Mouse (Mus musculus) ES-E14 (cell line): Measurements from ENCODE around the gene Elmo1. TPM values are rescaled to one million over a fixed set of nuclear protein-coding genes. Genes with fewer than 3 reads are reported as not detected.

ENCODE experiments used
- DNase-seq: peaks from one replicate; pipeline ENCODE4 v3.0.0-alpha.2; 2013; ENCODE audit warnings: low read depth, low spot score
- H3K27ac ChIP-seq: 2 replicates; pipeline ENCODE4 v1.5.1; 2012; ENCODE audit warnings: low read depth, mild to moderate bottlenecking, low read length, moderate library complexity, mixed read lengths; ENCODE audit not compliant: poor library complexity, insufficient read depth, severe bottlenecking
- H3K36me3 ChIP-seq: 2 replicates; pipeline ENCODE4 v1.6.1; 2012; ENCODE audit warnings: mild to moderate bottlenecking, low read length, moderate library complexity, mixed read lengths; ENCODE audit not compliant: control insufficient read depth, poor library complexity, insufficient read depth, severe bottlenecking
- H3K4me1 ChIP-seq, 2 experiments: fragments of 150-350 bp in 1 of 2; sonication (generic) in 1 of 2; 2 replicates each; pipeline ENCODE4 v1.6.1; 2012; ENCODE audit warnings: low read length in 2 of 2, mild to moderate bottlenecking in 1 of 2, mixed read lengths in 1 of 2; ENCODE audit not compliant: control insufficient read depth in 2 of 2, insufficient read depth in 2 of 2, poor library complexity in 1 of 2
- H3K4me3 ChIP-seq, 2 experiments: fragments of 150-350 bp in 1 of 2; sonication (generic) in 1 of 2; 2 replicates each; pipeline ENCODE4 v1.5.1; 2012; ENCODE audit warnings: low read length in 2 of 2, low read depth in 1 of 2, mild to moderate bottlenecking in 1 of 2, mixed read lengths in 1 of 2; ENCODE audit not compliant: insufficient read depth in 1 of 2, poor library complexity in 1 of 2, severe bottlenecking in 1 of 2
- H3K9ac ChIP-seq: 2 replicates; pipeline ENCODE4 v1.6.1; 2012; ENCODE audit warnings: low read depth, mild to moderate bottlenecking, low read length, mixed read lengths; ENCODE audit not compliant: poor library complexity, insufficient read depth, severe bottlenecking
- H3K9me3 ChIP-seq: fragments of 150-350 bp; sonication (generic); 2 replicates; pipeline ENCODE4 v1.6.1; 2012; ENCODE audit warnings: low read depth, mild to moderate bottlenecking, low read length; ENCODE audit not compliant: control insufficient read depth, insufficient read depth
- CHD2 ChIP-seq: IDR thresholded peaks from 2 replicates; pipeline ENCODE4 v1.6.1; 2014; ENCODE audit warnings: mild to moderate bottlenecking, low read depth, low read length, inconsistent platforms
- HCFC1 ChIP-seq: IDR thresholded peaks from 2 replicates; pipeline ENCODE4 v1.6.1; 2012; ENCODE audit warnings: low read length, inconsistent platforms, borderline replicate concordance; ENCODE audit not compliant: insufficient read depth
- MAFK ChIP-seq: IDR thresholded peaks from 2 replicates; pipeline ENCODE4 v1.6.1; 2014; ENCODE audit warnings: mild to moderate bottlenecking, low read depth, low read length, inconsistent platforms; ENCODE audit not compliant: insufficient read depth
- ZC3H11A ChIP-seq: IDR thresholded peaks from 2 replicates; pipeline ENCODE4 v1.6.1; 2012; ENCODE audit warnings: low read depth, mild to moderate bottlenecking, inconsistent platforms, low read length, borderline replicate concordance
- ZNF384 ChIP-seq: IDR thresholded peaks from 2 replicates; pipeline ENCODE4 v1.6.1; 2012; ENCODE audit warnings: low read depth, low read length, inconsistent platforms
- in situ Hi-C, 2 experiments: fragments of 600-800 bp; cut with MboI; formaldehyde crosslinking; loops; one replicate each; pipeline ENCODE4 v1.15.1; 2025; ENCODE audit warnings: low sequenced_read_pairs in 2 of 2, inconsistent platforms in 1 of 2; ENCODE audit not compliant: unreplicated experiment in 2 of 2
- total RNA-seq: library from RNA; depleted of rRNA; stranded (reverse); fragments of 300-350 nt; gene quantifications from 2 replicates; pipeline ENCODE4 v1.2.3, GENCODE M21; 2012

Gene Elmo1
- total RNA-seq, 1 experiment = 3.7 TPM

DNA sequence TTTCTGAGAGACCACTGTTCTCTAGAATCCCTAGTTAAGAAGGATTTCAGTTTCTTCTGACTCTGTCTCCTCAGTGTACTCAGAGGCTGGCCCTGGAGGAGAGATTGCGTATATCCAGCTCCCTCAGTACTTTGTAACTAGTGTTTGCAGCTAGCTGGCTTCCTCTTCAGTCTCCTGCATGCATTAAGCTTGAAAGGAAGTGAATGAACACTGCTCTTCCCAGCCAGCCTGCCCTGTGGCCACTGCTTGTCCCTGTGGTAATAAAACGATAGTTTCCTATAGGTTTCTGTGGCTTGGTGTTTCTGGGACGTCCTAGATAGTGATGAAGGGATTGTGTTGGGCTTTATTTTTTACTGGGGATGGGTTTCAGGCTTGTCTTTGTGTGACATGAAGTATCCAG lies 148.3 kb downstream of the Elmo1 start:
- TF ChIP-seq MAFK = no peak
- no peak overlapping the region for H3K9ac ChIP-seq
- H3K36me3 ChIP-seq = no peaks in the 10 kb centered on the region
- in situ Hi-C loops = no loop called here
- H3K27ac ChIP-seq = no peak overlapping the region
- H3K4me1 ChIP-seq = no peaks in the 10 kb centered on the region
- H3K4me3 ChIP-seq = no peak overlapping the region
- no peak for DNase-seq
- no peaks in the 10 kb centered on the region for H3K9me3 ChIP-seq

DNA sequence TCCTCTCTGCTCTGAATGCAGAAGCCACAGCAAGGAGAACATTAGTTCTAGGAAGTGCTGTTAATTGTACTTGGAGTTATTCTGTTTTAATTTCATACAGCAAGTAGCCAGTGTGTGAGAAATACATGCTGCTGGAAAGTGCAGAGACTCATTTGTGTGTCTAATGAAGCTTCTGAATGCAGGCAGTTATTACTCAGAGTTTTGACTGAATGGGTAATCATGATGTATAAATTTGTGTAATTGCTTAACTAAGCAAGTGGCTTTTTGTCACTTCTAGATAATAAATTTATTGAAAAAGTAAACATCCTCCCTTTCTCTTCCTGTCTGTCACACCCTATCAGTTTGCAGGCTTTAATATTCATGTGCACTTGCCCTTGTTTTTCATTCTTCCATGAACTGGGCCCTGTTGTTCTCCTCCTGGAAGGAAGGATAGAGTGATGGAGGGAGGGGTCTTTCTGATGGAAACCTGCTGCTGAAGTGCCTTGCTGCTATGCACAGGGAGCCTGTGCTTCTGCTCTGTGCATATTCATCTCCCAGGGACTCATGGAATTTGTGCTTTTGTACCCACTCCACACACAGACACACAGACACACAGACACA lies 159.8 kb downstream of the Elmo1 start:
- Histone ChIP-seq H3K4me3 (no peak overlapping the region), H3K9ac (no peak overlapping the region), H3K36me3 (no peaks in the 10 kb centered on the region), H3K4me1 (no peaks in the 10 kb centered on the region), H3K27ac (no peak overlapping the region), H3K9me3 (no peaks in the 10 kb centered on the region)
- no peak for DNase-seq
- no peak for TF ChIP-seq MAFK
- no peak for TF ChIP-seq ZNF384
- no peak for TF ChIP-seq HCFC1
- no peak for TF ChIP-seq CHD2
- no peak for TF ChIP-seq ZC3H11A
- in situ Hi-C loops = no loop called here

DNA sequence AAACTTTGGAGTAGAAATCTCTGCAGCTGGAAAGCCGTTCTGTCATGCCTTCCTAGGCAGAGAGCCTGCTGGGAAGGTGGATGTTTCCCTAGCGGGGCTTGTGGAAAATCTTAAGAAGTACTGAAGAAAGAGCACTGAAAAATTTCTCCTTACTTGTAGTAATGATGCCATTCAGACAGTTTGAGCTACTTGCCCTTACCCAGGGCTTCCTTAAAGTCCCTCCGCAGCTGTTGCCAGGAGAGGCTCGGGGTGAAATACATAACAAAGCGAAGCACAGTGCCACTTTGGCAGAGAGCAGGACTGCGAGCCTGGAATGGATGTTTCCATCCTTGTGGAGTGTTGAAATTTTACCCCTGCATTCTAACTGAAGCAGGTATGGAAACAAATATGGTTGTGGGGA lies 164.5 kb downstream of the Elmo1 start:
- no peak overlapping the region for H3K9ac ChIP-seq
- DNase-seq = no peak
- H3K4me1 ChIP-seq = no peaks in the 10 kb centered on the region
- no peak overlapping the region for H3K4me3 ChIP-seq
- no peaks in the 10 kb centered on the region for H3K36me3 ChIP-seq
- no peak overlapping the region for H3K27ac ChIP-seq
- no peaks in the 10 kb centered on the region for H3K9me3 ChIP-seq
- in situ Hi-C loops = no loop called here
- TF ChIP-seq CHD2 (no peak), ZNF384 (no peak), HCFC1 (no peak), MAFK (no peak), ZC3H11A (no peak)

DNA sequence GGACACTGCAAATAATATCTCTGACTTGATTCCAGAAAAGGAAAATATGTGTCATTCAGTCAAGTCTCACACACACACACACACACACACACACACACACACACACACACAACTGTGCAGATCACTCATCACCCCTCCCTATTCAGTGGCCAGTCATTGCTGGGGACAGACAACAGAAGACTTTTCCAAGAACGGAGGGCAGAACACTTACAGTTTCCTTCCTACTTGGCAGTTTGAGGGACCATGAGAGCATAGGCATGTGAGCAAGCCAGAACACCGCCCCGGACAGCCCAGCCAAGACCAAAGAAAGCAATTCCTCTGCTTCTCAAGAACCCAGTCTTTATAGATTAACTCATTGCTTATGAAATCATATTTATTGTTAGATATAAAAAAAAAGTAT lies 165.0 kb downstream of the Elmo1 start:
- no peak overlapping the region for H3K4me3 ChIP-seq
- H3K4me1 ChIP-seq = no peaks in the 10 kb centered on the region
- no peak overlapping the region for H3K27ac ChIP-seq
- no peak for DNase-seq
- in situ Hi-C loops = no loop called here
- H3K36me3 ChIP-seq = no peaks in the 10 kb centered on the region
- TF ChIP-seq HCFC1 = no peak
- no peak for TF ChIP-seq ZNF384
- TF ChIP-seq MAFK = no peak
- no peak for TF ChIP-seq ZC3H11A
- TF ChIP-seq CHD2 = no peak
- no peaks in the 10 kb centered on the region for H3K9me3 ChIP-seq
- H3K9ac ChIP-seq = no peak overlapping the region

DNA sequence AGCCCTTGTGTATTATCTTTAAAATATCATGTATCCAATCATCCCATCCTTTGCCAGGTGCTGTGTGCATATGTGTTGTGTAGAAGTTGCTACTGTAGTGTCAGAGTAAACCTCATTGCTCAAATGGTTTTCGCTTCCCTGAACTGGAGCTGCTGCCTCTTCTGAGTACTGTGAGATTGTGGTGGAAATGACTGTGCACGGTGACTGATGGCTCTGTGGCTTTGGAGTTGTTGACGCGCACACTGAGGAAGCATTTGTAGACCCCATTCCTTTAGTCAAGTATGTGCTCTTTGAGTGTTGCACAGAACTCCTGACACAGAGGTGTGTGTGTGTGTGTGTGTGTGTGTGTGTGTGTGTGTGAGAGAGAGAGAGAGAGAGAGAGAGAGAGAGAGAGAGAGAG lies 166.2 kb downstream of the Elmo1 start:
- Histone ChIP-seq H3K9me3 (no peaks in the 10 kb centered on the region), H3K27ac (no peak overlapping the region)
- in situ Hi-C loops = no loop called here

More for the DNA sequence above, 166.2 kb downstream of the Elmo1 start:
- Histone ChIP-seq H3K4me1 (no peaks in the 10 kb centered on the region), H3K36me3 (no peaks in the 10 kb centered on the region), H3K9ac (no peak overlapping the region), H3K4me3 (no peak overlapping the region)
- no peak for DNase-seq
- no peak for TF ChIP-seq ZNF384
- TF ChIP-seq CHD2 = no peak
- no peak for TF ChIP-seq MAFK
- TF ChIP-seq HCFC1 = no peak
- no peak for TF ChIP-seq ZC3H11A
